Mouse (Mus musculus): ENCODE measurements around the gene Daxx. TPM values are rescaled to one million over a fixed set of nuclear protein-coding genes. Genes with fewer than 3 reads are reported as not detected.

Gene Daxx
- polyA plus RNA-seq, 1 experiment from 2014 or later, result 41.8 TPM

DNA sequence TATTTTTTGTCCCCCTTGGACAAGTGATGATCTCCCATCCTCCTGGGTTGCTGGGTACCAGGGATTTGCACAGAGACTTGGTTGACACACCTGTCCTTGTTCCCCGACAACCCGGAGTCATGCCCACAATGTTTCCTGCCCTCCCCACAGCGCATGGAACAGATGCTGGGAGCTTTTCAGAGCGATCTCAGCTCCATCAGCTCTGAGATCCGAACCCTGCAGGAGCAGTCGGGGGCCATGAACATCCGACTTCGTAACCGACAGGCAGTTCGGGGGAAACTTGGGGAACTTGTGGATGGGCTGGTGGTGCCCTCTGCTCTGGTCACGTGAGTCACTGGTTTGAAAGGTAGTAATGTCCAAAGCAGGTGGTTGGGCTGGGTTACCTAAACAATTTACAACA, 49.2 kb downstream of the Daxx start:
- H3K4me1 ChIP-seq (replicated peaks; ENCODE audit: control insufficient read depth, insufficient read depth, low read length), result peaks cover 19% of the 10 kb centered on the region
- H3K9me3 ChIP-seq (ENCODE audit: control insufficient read depth, low read length), result no peaks in the 10 kb centered on the region

DNA sequence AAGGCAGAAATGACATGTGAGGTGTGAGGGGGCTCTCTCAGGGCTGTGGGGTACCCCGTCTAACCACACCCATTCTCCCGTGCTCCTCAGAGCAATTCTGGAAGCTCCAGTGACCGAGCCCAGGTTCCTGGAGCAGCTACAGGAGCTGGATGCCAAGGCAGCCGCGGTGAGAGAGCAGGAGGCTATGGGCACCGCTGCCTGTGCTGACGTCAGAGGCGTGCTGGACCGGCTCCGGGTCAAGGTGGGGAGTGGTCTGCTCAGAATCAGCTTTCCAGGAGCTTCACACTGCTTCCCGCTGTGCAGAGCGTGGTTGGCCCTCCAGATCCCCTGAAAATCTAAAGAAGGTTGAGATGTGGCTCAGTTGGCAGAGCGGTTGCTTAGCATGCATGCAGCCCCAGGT, 49.9 kb downstream of the Daxx start:
- Histone ChIP-seq H3K9me3 (ENCODE audit: control insufficient read depth, low read length) (no peaks in the 10 kb centered on the region), H3K4me1 (replicated peaks; ENCODE audit: control insufficient read depth, insufficient read depth, low read length) (peaks cover 13% of the 10 kb centered on the region), H3K27ac (ENCODE audit: low read depth) (no peak overlapping the region), H3K27me3 (replicated peaks; ENCODE audit: control insufficient read depth, insufficient read depth, low read length) (no peaks in the 10 kb centered on the region), H3K4me2 (ENCODE audit: low read length) (no peak overlapping the region), H3K36me3 (ENCODE audit: control insufficient read depth, insufficient read depth, low read length) (peaks cover 56% of the 10 kb centered on the region), H3K4me3 (ENCODE audit: low read depth, low read length) (no peak overlapping the region), H3K9ac (ENCODE audit: low read length) (no peak overlapping the region)
- 95% methylated on average over 13 of the region's 13 CpGs for WGBS
- DNase-seq (ENCODE audit: low spot score), result no peak
- ATAC-seq (replicated peaks; ENCODE audit: low FRiP score, low TSS enrichment, low read depth), result no peak

More for the DNA sequence above, 49.2 kb downstream of the Daxx start:
- no peak for ATAC-seq (replicated peaks; ENCODE audit: low FRiP score, low TSS enrichment, low read depth)
- Histone ChIP-seq H3K27ac (ENCODE audit: low read depth) (no peak overlapping the region), H3K27me3 (replicated peaks; ENCODE audit: control insufficient read depth, insufficient read depth, low read length) (no peaks in the 10 kb centered on the region), H3K36me3 (ENCODE audit: control insufficient read depth, insufficient read depth, low read length) (peaks cover 62% of the 10 kb centered on the region), H3K9ac (ENCODE audit: low read length) (no peak overlapping the region), H3K4me2 (ENCODE audit: low read length) (no peak overlapping the region), H3K4me3 (ENCODE audit: low read depth, low read length) (no peak overlapping the region)
- WGBS, result 94% methylated on average over 11 of the region's 11 CpGs
- no peak for DNase-seq (ENCODE audit: low spot score)

DNA sequence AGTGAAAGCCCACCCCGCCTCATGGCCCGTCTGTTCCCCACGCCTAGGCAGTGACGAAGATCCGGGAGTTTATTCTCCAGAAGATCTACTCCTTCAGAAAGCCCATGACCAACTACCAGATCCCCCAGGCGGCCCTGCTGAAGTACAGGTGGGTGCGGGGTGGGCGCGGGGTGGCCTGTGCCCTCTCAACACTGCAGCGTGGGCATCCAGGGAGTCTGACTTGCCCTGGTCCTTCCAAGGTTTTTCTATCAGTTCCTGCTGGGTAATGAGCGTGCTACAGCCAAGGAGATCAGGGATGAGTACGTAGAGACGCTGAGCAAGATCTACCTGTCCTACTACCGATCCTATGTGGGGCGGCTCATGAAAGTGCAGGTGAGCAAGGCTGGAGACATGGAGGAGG, 50.7 kb downstream of the Daxx start:
- Histone ChIP-seq H3K36me3 (ENCODE audit: control insufficient read depth, insufficient read depth, low read length) (peaks cover 52% of the 10 kb centered on the region), H3K4me1 (replicated peaks; ENCODE audit: control insufficient read depth, insufficient read depth, low read length) (peaks cover 7% of the 10 kb centered on the region; the same call in 1 of the 2 replicates), H3K27me3 (replicated peaks; ENCODE audit: control insufficient read depth, insufficient read depth, low read length) (no peaks in the 10 kb centered on the region), H3K9ac (ENCODE audit: low read length) (no peak overlapping the region), H3K27ac (ENCODE audit: low read depth) (no peak overlapping the region), H3K4me2 (ENCODE audit: low read length) (no peak overlapping the region), H3K9me3 (ENCODE audit: control insufficient read depth, low read length) (no peaks in the 10 kb centered on the region), H3K4me3 (ENCODE audit: low read depth, low read length) (no peak overlapping the region)
- no peak for ATAC-seq (replicated peaks; ENCODE audit: low FRiP score, low TSS enrichment, low read depth)
- 94% methylated on average over 15 of the region's 15 CpGs for WGBS
- DNase-seq (ENCODE audit: low spot score), result no peak

DNA sequence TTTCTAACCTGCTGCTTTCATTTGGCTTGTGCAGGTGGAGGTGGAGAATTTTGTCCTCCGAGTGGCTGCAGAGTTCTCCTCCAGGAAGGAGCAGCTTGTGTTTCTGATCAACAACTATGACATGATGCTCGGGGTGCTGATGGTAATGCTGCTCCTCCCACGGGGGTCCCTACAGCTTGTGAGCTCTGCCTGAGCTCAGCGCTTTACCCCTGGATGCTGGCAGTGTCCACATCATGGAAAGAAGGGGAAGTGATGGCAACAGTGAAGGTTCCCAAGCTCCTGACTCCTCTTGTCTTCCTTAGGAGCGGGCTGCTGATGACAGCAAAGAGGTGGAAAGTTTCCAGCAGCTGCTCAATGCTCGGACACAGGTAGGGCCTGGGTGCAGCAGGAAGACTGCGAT, 53.7 kb downstream of the Daxx start:
- H3K9me3 ChIP-seq (ENCODE audit: control insufficient read depth, low read length), result no peaks in the 10 kb centered on the region
- whole genome bisulfite sequencing, result 92% methylated on average over 7 of the region's 7 CpGs
- no peaks in the 10 kb centered on the region for H3K27me3 ChIP-seq (replicated peaks; ENCODE audit: control insufficient read depth, insufficient read depth, low read length)
- no peak overlapping the region for H3K4me2 ChIP-seq (ENCODE audit: low read length)
- no peaks in the 10 kb centered on the region for H3K4me1 ChIP-seq (replicated peaks; ENCODE audit: control insufficient read depth, insufficient read depth, low read length)
- no peak overlapping the region for H3K4me3 ChIP-seq (ENCODE audit: low read depth, low read length)
- no peak for ATAC-seq (replicated peaks; ENCODE audit: low FRiP score, low TSS enrichment, low read depth)
- H3K27ac ChIP-seq (ENCODE audit: low read depth), result no peak overlapping the region
- no peak overlapping the region for H3K9ac ChIP-seq (ENCODE audit: low read length)
- H3K36me3 ChIP-seq (ENCODE audit: control insufficient read depth, insufficient read depth, low read length), result peaks cover 63% of the 10 kb centered on the region
- DNase-seq (ENCODE audit: low spot score), result no peak

Small RNA genes lying within 50 kb of the gene (microRNA-seq; reads per million reads assigned to microRNA genes)
- gene Gm27740, result not detected

Other genes starting within 250 kb of the Daxx start
- 309 and 366 TPM in 2 replicates for gene Hnrnpm, start 222.6 kb upstream of the Daxx start, polyA plus RNA-seq (2014; fragmentation: Nextera tagmentation; extraction: Ambion mirVana)
- 47.0 and 47.2 TPM in 2 replicates for gene March2, start 190.7 kb upstream of the Daxx start, polyA plus RNA-seq (2014; fragmentation: Nextera tagmentation; extraction: Ambion mirVana)
- gene Rab11b, start 148.9 kb upstream of the Daxx start, polyA plus RNA-seq (2014; fragmentation: Nextera tagmentation; extraction: Ambion mirVana), result 209 and 261 TPM in 2 replicates
- 18.0 and 22.0 TPM in 2 replicates for gene Angptl4, start 127.6 kb upstream of the Daxx start, polyA plus RNA-seq (2014; fragmentation: Nextera tagmentation; extraction: Ambion mirVana)
- 28.0 and 28.8 TPM in 2 replicates for gene Kank3, start 98.9 kb upstream of the Daxx start, polyA plus RNA-seq (2014; fragmentation: Nextera tagmentation; extraction: Ambion mirVana)
- gene Rps28, start 84.9 kb upstream of the Daxx start, polyA plus RNA-seq (2014; fragmentation: Nextera tagmentation; extraction: Ambion mirVana), result 1,343 and 1,538 TPM in 2 replicates
- gene Ndufa7, start 84.8 kb upstream of the Daxx start, polyA plus RNA-seq (2014; fragmentation: Nextera tagmentation; extraction: Ambion mirVana), result 589 and 606 TPM in 2 replicates
- gene Cd320, start 66.3 kb upstream of the Daxx start, polyA plus RNA-seq (2014; fragmentation: Nextera tagmentation; extraction: Ambion mirVana), result 77.8 and 86.7 TPM in 2 replicates
- not detected in 2 replicates for gene Gm7029, start 35.6 kb upstream of the Daxx start, polyA plus RNA-seq (2014; fragmentation: Nextera tagmentation; extraction: Ambion mirVana)
- gene Kifc1, start 18.8 kb upstream of the Daxx start, polyA plus RNA-seq (2014; fragmentation: Nextera tagmentation; extraction: Ambion mirVana), result 6.7 and 9.4 TPM in 2 replicates
- gene Platr17, start 4.3 kb upstream of the Daxx start, polyA plus RNA-seq (2014; fragmentation: Nextera tagmentation; extraction: Ambion mirVana), result 0.23 TPM in 2 replicates
- 32.3 and 32.5 TPM in 2 replicates for gene Tapbp, start 6.5 kb downstream of the Daxx start, polyA plus RNA-seq (2014; fragmentation: Nextera tagmentation; extraction: Ambion mirVana)
- 9.4 and 9.8 TPM in 2 replicates for gene Zbtb22, start 6.5 kb downstream of the Daxx start, polyA plus RNA-seq (2014; fragmentation: Nextera tagmentation; extraction: Ambion mirVana)
- gene Rgl2, start 20.1 kb downstream of the Daxx start, polyA plus RNA-seq (2014; fragmentation: Nextera tagmentation; extraction: Ambion mirVana), result 31.3 and 34.5 TPM in 2 replicates
- 163 and 175 TPM in 2 replicates for gene Pfdn6, start 30.9 kb downstream of the Daxx start, polyA plus RNA-seq (2014; fragmentation: Nextera tagmentation; extraction: Ambion mirVana)
- 28.6 and 31.8 TPM in 2 replicates for gene Wdr46, start 31.2 kb downstream of the Daxx start, polyA plus RNA-seq (2014; fragmentation: Nextera tagmentation; extraction: Ambion mirVana)
- 3.7 and 4.9 TPM in 2 replicates for gene B3galt4, start 42.1 kb downstream of the Daxx start, polyA plus RNA-seq (2014; fragmentation: Nextera tagmentation; extraction: Ambion mirVana)
- 32.4 and 35.3 TPM in 2 replicates for gene Vps52, start 46.4 kb downstream of the Daxx start, polyA plus RNA-seq (2014; fragmentation: Nextera tagmentation; extraction: Ambion mirVana)
- gene Rps18, start 46.6 kb downstream of the Daxx start, polyA plus RNA-seq (2014; fragmentation: Nextera tagmentation; extraction: Ambion mirVana), result 2,375 and 2,437 TPM in 2 replicates
- 105 and 137 TPM in 2 replicates for gene H2-K1, start 90.9 kb downstream of the Daxx start, polyA plus RNA-seq (2014; fragmentation: Nextera tagmentation; extraction: Ambion mirVana)
- gene Ring1, start 115.3 kb downstream of the Daxx start, polyA plus RNA-seq (2014; fragmentation: Nextera tagmentation; extraction: Ambion mirVana), result 4.4 and 5.9 TPM in 2 replicates
- 49.7 and 53.6 TPM in 2 replicates for gene H2-Ke6, start 118.6 kb downstream of the Daxx start, polyA plus RNA-seq (2014; fragmentation: Nextera tagmentation; extraction: Ambion mirVana)
- gene Slc39a7, start 122.3 kb downstream of the Daxx start, polyA plus RNA-seq (2014; fragmentation: Nextera tagmentation; extraction: Ambion mirVana), result 86.4 and 89.5 TPM in 2 replicates
- 21.5 and 28.5 TPM in 2 replicates for gene Rxrb, start 122.4 kb downstream of the Daxx start, polyA plus RNA-seq (2014; fragmentation: Nextera tagmentation; extraction: Ambion mirVana)
- gene Col11a2, start 130.0 kb downstream of the Daxx start, polyA plus RNA-seq (2014; fragmentation: Nextera tagmentation; extraction: Ambion mirVana), result 0.44 and 0.66 TPM in 2 replicates
- 0.75 and 1.1 TPM in 2 replicates for gene H2-Oa, start 182.9 kb downstream of the Daxx start, polyA plus RNA-seq (2014; fragmentation: Nextera tagmentation; extraction: Ambion mirVana)
- gene H2-DMa, start 210.1 kb downstream of the Daxx start, polyA plus RNA-seq (2014; fragmentation: Nextera tagmentation; extraction: Ambion mirVana), result 11.0 and 13.5 TPM in 2 replicates
- 124 and 144 TPM in 2 replicates for gene Brd2, start 213.2 kb downstream of the Daxx start, polyA plus RNA-seq (2014; fragmentation: Nextera tagmentation; extraction: Ambion mirVana)
- 0.15 and 0.42 TPM in 2 replicates for gene H2-DMb2, start 233.9 kb downstream of the Daxx start, polyA plus RNA-seq (2014; fragmentation: Nextera tagmentation; extraction: Ambion mirVana)
- gene H2-DMb1, start 243.7 kb downstream of the Daxx start, polyA plus RNA-seq (2014; fragmentation: Nextera tagmentation; extraction: Ambion mirVana), result 1.7 and 1.8 TPM in 2 replicates